Mouse (Mus musculus): ENCODE results near the gene Gtf2f2.
A peak's percentile ranks its signal among the peaks of the same experiment; 100 is the strongest.
"Not testable (repeated sequence)": the region's sequence is repeated elsewhere in the genome, so short reads cannot be mapped to it uniquely, and the experiment has no call there.

The Gtf2f2 gene

DNA sequence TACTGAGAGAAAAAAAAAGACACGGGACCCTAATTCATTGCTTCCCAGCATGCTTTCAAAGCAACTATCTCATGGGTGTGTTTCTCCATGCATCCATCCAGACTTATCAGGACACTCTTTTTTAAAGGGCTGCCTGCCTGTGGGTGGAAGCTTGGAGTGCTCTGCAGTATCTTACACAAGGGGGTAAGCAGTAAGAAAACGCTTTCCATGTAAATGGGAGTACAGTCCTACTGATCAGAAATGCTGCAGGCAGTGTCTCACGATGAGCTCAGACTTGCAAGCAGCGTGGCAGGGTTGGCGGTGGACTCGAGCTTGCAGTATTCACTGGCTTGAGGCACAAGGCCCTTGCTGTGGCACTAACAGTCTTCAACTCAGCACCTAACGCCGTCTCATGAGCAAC, 81.0 kb downstream of the Gtf2f2 start:
- DNase-seq (ENCODE audit: extremely low read depth, insufficient read length, low spot score), result not testable (repeated sequence)

DNA sequence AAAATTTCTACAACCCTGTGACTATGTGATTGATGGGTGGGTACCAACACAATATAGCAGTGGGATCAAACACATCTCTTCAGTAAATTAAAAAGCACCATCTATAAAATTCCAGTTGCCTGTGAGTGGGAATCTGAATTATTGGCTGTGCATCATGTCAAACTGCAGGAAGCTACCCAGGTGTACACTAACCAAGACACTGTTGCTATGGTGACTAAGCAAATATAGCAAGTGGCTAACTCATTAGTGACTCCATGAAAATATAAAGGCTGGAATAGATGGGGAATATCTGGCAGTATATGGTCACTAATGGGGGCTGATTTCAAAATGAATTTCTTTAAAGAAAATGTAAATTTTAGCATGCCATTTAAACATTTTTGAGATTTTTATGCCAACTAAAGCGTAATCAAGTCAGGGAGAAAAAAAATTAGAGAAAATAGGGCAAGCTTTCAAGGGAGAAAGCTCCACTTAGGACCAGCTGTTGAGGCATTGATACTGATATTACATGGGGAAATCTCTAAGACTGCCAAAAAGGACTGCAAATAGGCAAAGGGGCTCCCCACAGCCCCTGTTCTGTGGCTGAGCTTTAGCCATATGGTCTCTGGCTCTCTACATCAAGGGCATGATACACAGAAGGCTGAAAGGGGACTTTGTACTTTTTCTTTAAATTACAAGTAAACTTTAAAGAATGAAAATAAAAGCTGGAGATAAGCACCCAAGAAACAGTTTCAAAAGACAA, 87.2 kb downstream of the Gtf2f2 start:
- DNase-seq (ENCODE audit: extremely low read depth, insufficient read length, low spot score), result no peak

DNA sequence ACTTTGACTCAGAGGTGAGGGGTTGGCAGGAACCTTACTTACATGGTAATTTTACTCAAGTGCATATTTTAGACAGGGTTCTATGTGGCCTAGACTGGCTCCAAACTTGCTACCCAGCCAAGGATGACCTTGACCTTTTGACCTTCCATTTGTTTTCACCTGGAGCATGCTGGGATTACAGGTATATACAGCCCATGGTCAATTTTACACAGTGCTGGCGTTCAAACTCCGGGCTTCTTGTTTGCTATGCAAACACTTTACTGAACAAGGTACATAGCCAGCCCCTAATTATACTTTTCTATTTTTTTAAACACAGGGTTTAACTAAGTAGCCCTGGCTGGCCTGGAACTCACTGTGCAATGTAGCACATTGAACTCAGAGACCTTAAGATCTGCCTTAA, 98.0 kb downstream of the Gtf2f2 start:
- DNase-seq (ENCODE audit: extremely low read depth, insufficient read length, low spot score), result no peak

DNA sequence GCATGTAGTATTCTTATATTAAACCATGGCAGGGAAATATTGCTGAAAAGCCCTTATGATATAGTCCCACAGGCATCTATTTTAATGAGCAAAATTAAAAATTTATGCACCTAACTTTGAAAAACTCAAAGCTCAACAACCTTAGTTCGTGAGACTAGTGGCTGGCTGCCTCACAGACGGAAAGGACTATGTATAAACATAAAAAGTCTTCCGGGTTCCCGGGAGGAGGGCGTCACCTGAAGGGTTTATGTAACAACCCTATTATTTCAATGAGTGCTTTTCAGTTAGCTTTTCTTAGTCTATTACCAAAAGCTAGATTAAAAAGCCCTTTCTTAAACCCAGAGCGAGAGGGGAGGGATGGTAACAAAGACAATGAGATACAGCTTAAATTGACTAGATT, 98.7 kb downstream of the Gtf2f2 start:
- no peak for DNase-seq (ENCODE audit: extremely low read depth, insufficient read length, low spot score)

DNA sequence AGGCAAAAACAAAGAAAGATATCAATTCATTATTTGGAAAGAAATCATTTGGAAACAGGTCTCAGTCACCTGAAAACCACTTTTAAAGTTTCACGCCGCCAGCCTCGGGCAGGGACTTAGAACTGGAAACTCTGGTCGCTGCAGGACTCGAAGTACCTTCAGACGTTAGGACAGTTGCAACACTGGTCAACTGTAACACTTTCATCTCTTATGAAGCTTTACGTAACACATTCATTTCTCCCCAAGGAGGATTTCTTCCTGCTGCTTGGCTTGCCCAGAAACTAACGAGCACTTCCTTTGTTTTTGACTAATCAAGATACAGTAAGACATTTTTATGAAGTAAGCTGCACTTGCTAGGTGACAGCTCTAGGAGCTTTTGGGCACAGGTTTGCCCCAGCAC, 103.7 kb downstream of the Gtf2f2 start:
- no peak for DNase-seq (ENCODE audit: extremely low read depth, insufficient read length, low spot score)

DNA sequence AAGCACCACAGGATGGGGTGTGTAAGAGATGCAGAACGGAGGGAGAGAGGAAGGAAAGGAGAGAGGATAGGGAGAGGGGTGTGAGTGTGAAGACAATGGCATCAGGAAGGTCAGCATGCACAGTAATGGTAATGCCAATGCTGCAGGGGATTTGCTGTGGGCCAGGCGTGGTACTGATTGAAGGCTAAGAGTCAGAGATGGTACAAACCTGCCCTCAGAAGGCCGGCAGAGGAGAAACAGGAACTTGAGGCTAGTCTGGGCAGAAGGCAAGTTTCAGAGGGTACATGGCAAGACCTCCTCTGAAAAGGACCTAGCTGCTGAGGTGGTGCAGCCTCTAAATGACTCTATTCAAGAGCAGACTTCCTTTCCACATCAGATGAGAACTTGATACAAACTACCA, 105.7 kb downstream of the Gtf2f2 start:
- no peak for DNase-seq (ENCODE audit: extremely low read depth, insufficient read length, low spot score)

DNA sequence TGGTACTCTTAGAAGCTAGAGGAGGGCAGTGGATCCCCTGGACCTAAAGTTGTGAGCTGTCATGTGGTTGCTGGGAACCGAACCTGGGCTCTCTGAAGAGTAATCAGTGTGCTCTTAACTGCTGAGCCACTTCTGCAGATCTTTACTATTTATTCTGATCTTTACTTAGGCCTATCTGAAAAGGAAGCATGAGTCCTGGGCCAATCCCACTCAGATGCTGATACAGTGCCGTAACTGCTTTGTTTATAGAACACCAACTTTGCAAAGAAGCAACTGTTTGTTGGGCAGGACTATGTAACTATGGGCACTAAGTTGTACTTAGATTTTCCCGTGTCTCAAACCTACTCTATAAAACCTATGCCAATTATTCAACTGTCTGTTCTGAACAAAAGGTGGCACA, 107.5 kb downstream of the Gtf2f2 start:
- DNase-seq (ENCODE audit: extremely low read depth, insufficient read length, low spot score), result no peak

DNA sequence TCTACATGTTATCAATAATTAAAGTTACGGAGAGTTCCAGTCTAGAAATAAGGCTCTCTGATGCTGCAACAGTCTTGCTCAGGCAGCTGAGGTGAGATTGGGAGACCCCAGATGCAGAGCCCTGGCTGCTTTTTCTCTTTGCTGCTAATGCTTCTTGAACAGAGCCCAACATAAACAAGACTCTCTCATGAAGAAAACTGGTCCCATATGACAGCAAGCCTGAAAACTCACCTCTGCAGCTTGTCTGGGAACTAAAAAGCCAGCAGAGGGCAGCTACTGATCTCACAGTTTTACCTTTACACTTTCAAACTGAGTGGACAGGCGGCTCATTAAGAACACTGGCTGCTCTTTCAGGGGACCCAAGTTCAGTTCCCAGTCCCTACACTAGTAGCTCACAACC, 108.7 kb downstream of the Gtf2f2 start:
- no peak for DNase-seq (ENCODE audit: extremely low read depth, insufficient read length, low spot score)

DNA sequence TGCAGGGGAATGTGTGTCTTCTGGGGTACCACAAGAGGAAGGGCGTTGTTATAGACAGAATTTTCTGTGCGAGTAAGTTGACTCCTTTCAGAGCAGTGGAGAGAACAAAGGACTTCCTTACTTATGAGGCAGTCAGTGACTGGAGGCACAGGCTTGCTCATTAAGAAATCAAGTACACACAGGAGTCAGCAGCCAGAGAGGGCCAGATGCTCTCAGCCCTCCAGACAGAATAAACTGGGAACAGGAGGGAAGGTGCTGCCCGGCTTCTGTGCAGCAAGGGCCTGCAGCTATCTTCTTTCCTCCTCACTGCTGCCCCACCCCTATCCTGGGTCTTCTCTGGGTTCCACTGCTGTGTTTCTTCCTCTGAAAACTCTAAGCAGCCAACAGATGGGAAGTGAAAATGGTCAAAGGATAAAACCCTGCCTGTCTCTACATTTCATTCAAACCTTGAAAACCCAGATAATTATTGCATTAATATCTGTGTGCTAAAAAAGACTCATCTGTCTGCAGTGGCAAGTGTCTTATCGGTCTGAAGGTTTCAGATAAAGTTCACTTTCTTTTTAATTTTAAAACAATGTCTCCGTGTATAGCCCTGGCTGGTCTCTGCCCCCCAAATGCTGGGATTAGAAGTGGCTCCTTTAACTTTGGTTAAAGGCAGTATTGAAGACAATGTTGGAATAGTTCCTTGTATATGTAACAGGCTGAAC, 109.7 kb downstream of the Gtf2f2 start:
- no peak for DNase-seq (ENCODE audit: extremely low read depth, insufficient read length, low spot score)

DNA sequence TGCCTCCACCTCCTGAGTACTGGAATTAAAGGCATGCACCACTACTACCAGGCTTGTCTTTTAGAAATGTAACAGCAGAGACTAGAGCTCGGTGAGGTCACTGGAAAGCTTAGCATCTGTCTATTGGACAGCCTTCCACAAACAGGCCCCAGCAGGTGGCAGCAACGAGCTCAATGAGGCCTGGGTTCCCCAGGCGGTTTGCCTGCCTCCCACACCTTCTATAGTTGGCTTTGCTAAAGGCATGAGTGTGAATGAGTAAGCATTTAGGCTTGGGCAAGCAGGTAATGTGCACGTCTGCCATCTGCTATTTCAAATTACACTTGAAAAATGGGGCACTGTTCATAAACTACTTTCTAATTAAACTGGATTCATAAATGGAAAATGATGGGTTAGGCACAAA, 111.1 kb downstream of the Gtf2f2 start:
- peak; percentile 46 for DNase-seq (ENCODE audit: extremely low read depth, insufficient read length, low spot score)

DNA sequence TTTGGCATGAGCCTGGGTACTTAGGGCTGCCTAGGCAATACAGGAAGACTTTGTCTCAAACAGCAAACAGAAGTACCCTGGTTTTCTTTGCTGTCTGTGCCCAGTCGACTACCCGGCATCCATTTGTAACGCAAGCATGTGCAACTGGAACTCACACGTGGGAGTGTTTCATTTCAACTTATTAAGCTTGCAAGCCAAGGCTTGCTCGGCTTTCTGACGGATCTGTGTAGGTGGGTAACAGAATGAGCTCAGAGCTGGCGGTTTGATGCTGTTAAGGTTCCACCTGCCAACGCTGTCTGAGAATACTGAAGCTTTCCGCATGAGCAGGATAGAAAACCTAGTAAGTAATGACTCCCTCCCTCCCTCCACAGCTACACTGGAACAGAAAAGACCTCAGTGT, 118.5 kb downstream of the Gtf2f2 start:
- no peak for DNase-seq (ENCODE audit: extremely low read depth, insufficient read length, low spot score)

DNA sequence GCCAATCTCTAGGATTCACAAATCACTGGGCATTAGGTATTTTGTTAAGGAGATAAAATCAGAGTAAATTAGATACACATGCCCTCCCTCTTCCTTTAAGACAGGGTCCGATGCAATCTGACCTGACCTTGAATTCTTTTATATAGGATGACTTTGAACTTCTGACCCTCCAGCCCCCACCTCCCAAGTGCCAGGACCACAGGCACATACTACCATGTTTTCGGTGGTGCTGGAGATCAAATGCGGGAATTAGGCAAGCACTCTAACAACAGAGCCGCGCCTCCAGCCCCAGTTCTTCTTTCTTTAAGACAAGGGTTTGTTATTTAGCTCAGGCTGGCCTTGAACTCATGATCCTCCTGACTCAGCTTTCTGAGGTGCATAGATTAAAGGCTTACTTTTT, 126.8 kb downstream of the Gtf2f2 start:
- no peak for DNase-seq (ENCODE audit: extremely low read depth, insufficient read length, low spot score)

DNA sequence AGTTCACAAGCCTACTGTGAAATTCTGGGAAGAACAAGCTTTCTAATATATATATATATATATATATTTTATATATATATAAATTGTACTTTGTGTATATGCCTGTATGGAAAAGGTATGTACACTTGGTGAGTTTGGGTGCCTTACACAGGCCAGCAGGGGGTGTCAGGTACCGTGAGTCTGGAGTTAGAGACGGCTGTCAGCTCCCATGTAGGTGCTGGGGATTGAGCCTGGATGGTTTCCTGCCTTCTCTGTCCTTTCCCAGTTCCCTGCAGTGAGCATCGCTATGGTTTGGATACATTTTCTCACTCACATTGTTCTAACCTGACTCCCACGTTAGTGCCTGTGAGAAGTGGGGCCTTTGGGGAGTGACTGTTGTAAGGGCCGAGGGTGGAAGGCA, 127.3 kb downstream of the Gtf2f2 start:
- DNase-seq (ENCODE audit: extremely low read depth, insufficient read length, low spot score), result no peak

DNA sequence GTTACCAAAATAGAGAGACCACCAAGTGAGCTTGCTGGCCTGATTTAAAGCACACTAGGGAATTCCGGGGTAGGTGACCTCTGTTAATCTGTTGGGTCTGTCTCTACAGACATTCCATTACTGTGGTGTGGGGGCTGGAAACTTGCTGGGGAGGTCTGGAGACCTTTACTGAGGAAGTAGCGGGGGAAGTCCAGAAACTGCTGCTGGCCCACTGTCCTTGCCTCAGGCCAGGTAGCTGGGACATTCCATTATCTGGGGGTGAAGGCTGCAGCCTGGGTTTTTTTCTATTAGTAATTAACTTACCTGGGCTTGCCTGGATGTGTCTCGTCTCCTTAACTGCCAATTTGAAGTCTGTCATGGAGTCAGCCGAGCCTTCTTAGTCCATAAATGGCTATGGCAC, 128.8 kb downstream of the Gtf2f2 start:
- DNase-seq (ENCODE audit: extremely low read depth, insufficient read length, low spot score), result no peak

DNA sequence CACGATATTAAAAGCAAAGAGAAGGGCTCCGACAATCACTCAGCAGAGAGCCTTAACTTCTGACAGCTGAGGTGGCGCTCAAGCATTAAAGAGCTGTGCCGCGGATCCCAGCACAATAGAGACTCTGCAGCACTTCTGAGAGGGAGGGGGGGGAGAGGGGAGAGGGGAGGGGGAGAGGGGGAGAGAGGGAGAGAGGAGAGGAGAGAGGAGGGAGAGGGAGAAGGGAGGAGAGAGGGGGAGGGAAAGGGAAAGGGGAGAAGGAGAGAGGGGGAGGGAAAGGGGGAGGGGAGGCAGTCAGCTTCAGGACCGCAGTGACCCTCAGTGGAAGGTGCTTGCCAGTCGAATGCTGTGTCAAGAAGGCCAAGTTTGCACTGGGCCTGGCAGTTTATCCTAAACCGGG, 131.7 kb downstream of the Gtf2f2 start:
- no peak for DNase-seq (ENCODE audit: extremely low read depth, insufficient read length, low spot score)

DNA sequence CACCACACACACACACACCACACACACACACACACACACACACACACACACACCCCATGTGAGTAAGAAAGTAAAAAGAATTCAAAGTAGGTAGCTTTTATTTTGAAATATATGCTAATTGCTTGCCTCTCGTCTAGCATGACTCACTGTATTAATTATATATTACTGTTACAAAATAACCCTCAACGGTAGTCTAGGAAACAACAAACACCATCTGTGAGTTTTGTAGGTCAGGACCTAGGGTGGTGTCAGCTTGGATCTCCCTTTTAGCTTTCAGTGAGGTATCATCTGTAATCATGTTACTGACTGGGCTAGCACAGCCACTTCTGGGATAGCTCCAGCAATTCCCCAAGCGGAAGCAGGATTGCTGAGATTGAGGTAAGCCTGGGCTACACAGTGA, 133.4 kb downstream of the Gtf2f2 start:
- DNase-seq (ENCODE audit: extremely low read depth, insufficient read length, low spot score), result no peak

DNA sequence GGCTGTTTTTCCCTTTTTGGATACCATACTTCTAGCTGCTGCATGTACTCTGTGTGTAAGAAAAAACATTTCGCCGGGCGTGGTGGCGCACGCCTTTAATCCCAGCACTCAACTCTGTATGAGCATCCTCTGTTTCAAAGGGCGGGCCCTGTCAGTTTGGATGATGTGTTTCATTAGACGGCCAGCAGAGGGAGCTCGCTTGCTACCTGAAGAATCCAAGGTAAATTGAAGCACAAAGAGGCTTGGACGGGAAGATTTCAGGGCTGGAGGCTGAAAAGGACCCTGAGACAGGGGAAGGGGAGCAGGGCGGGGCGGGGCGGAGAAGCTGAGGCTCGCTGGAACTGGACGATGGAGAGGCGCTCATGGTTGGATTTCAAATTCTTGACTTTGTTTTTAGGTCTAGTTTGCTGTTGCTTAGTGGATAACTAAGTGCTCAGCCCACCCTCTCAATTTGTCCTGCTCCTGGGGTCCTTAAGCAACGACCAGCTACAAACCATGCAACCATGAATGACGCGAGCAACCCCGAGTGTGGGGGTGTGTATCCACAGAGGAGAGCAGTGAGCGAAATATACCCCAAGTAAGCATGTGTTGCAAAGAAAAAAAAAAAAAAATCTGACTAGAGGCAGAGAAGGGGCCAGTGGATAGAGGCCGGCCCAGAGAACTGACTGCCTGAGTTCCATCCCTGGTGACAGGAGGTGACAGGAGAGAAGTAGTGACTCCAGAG, 134.2 kb downstream of the Gtf2f2 start:
- DNase-seq (ENCODE audit: extremely low read depth, insufficient read length, low spot score), result peak; percentile 62

DNA sequence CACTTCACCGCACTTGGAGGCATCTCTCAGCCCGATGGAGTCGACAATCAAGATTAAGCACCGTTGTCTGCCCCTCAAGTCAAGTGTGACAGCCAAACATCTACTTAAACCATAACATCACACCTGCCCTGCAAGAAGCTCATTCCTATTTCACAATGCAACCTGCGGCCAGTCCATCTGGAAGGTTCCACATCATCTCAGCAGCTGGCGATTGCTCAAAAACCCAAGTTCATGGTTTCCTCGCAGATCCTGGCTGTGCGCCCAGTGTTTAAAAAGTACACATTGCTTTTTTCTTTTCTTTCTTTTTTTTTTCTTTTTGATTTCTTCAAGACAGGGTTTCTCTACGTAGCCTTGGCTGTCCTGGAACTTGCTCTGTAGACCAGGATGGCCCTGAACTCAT, 137.1 kb downstream of the Gtf2f2 start:
- DNase-seq (ENCODE audit: extremely low read depth, insufficient read length, low spot score), result no peak

DNA sequence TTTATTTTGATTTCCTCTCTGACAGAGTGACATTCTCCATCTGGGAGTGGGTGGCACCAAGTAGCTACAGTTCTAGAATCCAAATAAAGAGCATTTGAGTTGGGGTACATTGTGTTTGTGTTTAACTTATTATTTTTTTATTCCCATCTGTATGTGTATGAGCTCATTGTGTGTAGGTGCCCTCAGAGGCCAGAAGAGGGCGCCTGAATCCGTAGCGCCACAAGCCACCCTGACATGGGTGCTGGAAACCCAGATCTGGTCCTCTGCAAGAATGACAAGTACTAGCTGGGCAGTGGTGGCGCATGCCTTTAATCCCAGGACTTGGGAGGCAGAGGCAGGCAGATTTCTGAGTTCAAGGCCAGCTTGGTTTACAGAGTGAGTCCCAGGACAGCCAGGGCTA, 138.9 kb downstream of the Gtf2f2 start:
- DNase-seq (ENCODE audit: extremely low read depth, insufficient read length, low spot score), result no peak

DNA sequence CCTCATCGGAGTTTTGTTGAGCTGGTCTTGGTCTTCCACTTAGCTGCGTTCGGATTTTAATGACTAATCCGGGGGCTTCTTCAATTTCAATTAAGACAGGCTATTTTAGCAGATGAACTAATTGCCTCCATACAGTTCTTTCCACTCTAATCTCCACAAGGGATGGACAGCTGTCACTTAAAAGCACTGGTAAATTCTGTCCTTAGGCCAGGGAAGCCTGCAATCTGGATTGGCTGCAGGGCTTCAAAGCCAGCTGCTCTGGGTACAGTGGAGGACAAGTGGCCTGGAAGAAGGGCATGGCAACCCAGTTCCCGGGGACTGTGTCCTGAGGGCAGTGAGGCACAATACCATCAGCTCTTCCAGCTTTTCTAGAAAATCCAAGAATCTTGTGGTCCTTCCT, 139.6 kb downstream of the Gtf2f2 start:
- no peak for DNase-seq (ENCODE audit: extremely low read depth, insufficient read length, low spot score)

DNA sequence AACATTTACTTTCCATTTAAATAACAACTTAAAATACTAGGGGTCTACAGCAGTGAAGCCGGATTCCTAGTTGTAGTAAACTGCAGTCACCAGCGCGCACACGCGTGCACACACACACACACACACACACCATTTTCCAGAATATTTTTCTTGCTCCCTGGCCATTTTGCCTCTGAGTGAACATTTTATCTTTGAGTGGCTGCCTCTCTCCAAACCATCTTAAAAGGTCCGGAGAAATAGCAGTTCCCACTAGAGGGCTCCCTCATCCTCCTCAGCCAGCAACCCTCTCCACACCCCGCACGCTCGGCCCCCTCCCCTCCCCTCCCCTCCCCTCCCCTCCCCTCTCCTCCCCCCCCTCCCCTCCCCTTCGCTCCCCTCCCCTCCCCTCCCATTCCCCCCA, 140.0 kb downstream of the Gtf2f2 start:
- DNase-seq (ENCODE audit: extremely low read depth, insufficient read length, low spot score), result no peak
